Mouse (Mus musculus): ENCODE results near the gene Rgl2. TPM values are rescaled to one million over a fixed set of nuclear protein-coding genes. Genes with fewer than 3 reads are reported as not detected.
"Not testable (repeated sequence)": the region's sequence is repeated elsewhere in the genome, so short reads cannot be mapped to it uniquely, and the experiment has no call there.

The Rgl2 gene
- polyA plus RNA-seq, 1 experiment from 2014 or later: 52.3 TPM

DNA sequence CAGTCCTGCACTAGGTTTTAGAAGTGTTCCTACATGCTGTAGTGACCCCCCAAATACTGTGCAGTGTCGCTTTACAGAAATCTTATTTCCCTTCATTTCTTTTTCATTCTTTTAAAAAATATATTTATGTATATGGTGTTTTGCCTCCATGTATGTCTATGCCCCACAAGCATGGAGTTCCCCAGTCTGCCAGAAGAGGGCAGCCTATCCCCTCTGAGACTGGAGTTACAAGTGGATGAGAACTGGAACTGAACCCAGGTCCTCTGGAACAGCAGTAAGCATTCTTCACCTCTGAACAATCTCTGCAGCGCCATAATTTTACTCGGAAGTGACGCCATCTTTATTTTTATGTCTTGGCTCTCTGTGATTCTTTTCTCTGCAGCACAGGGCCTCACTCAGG is 40.1 kb downstream of the Rgl2 start:
- no peak overlapping the region for H3K9ac ChIP-seq (replicated peaks; ENCODE audit: low read depth, low read length)
- no peak overlapping the region for H3K4me2 ChIP-seq (ENCODE audit: low read length)
- H3K36me3 ChIP-seq (ENCODE audit: control insufficient read depth, insufficient read depth): peaks cover 3% of the 10 kb centered on the region; the same call in 1 of the 2 replicates
- 75% methylated on average over 4 of the region's 4 CpGs for WGBS
- H3K9me3 ChIP-seq (ENCODE audit: control insufficient read depth, low read length): no peaks in the 10 kb centered on the region
- H3K4me3 ChIP-seq (replicated peaks; ENCODE audit: low read length): no peak overlapping the region
- H3K4me1 ChIP-seq (replicated peaks; ENCODE audit: control insufficient read depth, insufficient read depth, low read length): no peaks in the 10 kb centered on the region
- no peak for ATAC-seq
- 0 out of 2 replicates have a peak, but pooled peaks cover 5% of the 10 kb centered on the region for H3K27me3 ChIP-seq (replicated peaks; ENCODE audit: control insufficient read depth, insufficient read depth, low read length)
- no peak overlapping the region for H3K27ac ChIP-seq (ENCODE audit: low read length)

GRCm38 (mm10) chr17:33972691-33973090 is 43.3 kb downstream of the Rgl2 start:
- H3K9me3 ChIP-seq (ENCODE audit: control insufficient read depth, low read length): no peaks in the 10 kb centered on the region
- 15% methylated on average over 1 of the region's 1 CpGs for WGBS
- no peak overlapping the region for H3K4me3 ChIP-seq (replicated peaks; ENCODE audit: low read length)
- H3K36me3 ChIP-seq (ENCODE audit: control insufficient read depth, insufficient read depth): no peaks in the 10 kb centered on the region
- H3K4me2 ChIP-seq (ENCODE audit: low read length): no peak overlapping the region
- H3K9ac ChIP-seq (replicated peaks; ENCODE audit: low read depth, low read length): no peak overlapping the region
- H3K27me3 ChIP-seq (replicated peaks; ENCODE audit: control insufficient read depth, insufficient read depth, low read length): peaks cover 21% of the 10 kb centered on the region
- no peak for ATAC-seq
- no peaks in the 10 kb centered on the region for H3K4me1 ChIP-seq (replicated peaks; ENCODE audit: control insufficient read depth, insufficient read depth, low read length)
- H3K27ac ChIP-seq (ENCODE audit: low read length): no peak overlapping the region

GRCm38 (mm10) chr17:33973572-33973971 is 44.2 kb downstream of the Rgl2 start:
- Histone ChIP-seq H3K36me3 (ENCODE audit: control insufficient read depth, insufficient read depth) (no peaks in the 10 kb centered on the region), H3K4me1 (replicated peaks; ENCODE audit: control insufficient read depth, insufficient read depth, low read length) (peaks cover 7% of the 10 kb centered on the region; the same call in 1 of the 2 replicates), H3K4me3 (replicated peaks; ENCODE audit: low read length) (no peak overlapping the region), H3K27me3 (replicated peaks; ENCODE audit: control insufficient read depth, insufficient read depth, low read length) (peaks cover 29% of the 10 kb centered on the region), H3K9ac (replicated peaks; ENCODE audit: low read depth, low read length) (no peak overlapping the region), H3K9me3 (ENCODE audit: control insufficient read depth, low read length) (no peaks in the 10 kb centered on the region), H3K27ac (ENCODE audit: low read length) (no peak overlapping the region), H3K4me2 (ENCODE audit: low read length) (no peak overlapping the region)
- WGBS: 62% methylated on average over 3 of the region's 3 CpGs
- no peak for ATAC-seq

DNA sequence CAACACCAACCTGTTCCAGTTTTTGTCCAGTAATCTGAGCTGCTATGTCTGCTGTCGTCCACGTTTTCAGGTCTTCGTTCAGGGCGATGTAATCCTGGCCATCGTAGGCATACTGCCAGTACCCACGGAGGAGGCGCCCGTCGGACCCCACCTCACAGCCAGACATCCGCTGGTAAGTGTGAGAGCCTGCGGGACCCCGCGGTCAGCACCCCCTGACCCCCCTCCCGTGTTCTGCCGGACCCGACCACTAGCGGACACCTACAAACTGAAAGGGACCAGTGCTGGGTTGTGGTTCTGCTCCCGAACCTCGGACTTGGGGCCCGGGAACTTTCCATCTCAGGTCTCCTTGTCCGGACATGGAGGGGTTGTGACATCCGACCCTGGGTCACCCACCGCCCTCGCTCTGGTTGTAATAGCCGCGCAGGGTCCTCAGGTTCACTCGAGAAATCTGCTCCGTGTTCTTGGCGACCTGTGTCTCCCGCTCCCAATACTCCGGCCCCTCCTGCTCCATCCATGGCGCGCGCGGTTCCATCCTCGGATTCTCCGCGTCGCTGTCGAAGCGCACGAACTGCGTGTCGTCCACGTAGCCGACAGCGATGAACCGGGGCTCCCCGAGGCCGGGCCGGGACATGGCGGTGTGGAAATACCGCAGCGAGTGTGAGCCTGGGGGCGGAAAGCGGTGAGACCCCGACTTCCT is 48.7 kb downstream of the Rgl2 start:
- Histone ChIP-seq H3K27me3 (replicated peaks; ENCODE audit: control insufficient read depth, insufficient read depth, low read length) (peaks cover 47% of the 10 kb centered on the region), H3K9ac (replicated peaks; ENCODE audit: low read depth, low read length) (peak overlapping the region; percentile 52), H3K4me3 (replicated peaks; ENCODE audit: low read length) (peak overlapping the region; percentile 40), H3K36me3 (ENCODE audit: control insufficient read depth, insufficient read depth) (no peaks in the 10 kb centered on the region), H3K4me1 (replicated peaks; ENCODE audit: control insufficient read depth, insufficient read depth, low read length) (peaks cover 19% of the 10 kb centered on the region), H3K4me2 (ENCODE audit: low read length) (peak overlapping the region; percentile 56), H3K27ac (ENCODE audit: low read length) (no peak overlapping the region), H3K9me3 (ENCODE audit: control insufficient read depth, low read length) (no peaks in the 10 kb centered on the region)
- WGBS: 3% methylated on average over 57 of the region's 57 CpGs
- ATAC-seq: no peak

GRCm38 (mm10) chr17:33978631-33979031 is 49.3 kb downstream of the Rgl2 start:
- H3K4me1 ChIP-seq (replicated peaks; ENCODE audit: control insufficient read depth, insufficient read depth, low read length): peaks cover 19% of the 10 kb centered on the region
- H3K27me3 ChIP-seq (replicated peaks; ENCODE audit: control insufficient read depth, insufficient read depth, low read length): peaks cover 47% of the 10 kb centered on the region
- ATAC-seq: no peak
- H3K4me3 ChIP-seq (replicated peaks; ENCODE audit: low read length): peak overlapping the region; percentile 40
- WGBS: under 1% methylated on average over 17 of the region's 17 CpGs
- peak overlapping the region; percentile 52 for H3K9ac ChIP-seq (replicated peaks; ENCODE audit: low read depth, low read length)
- H3K36me3 ChIP-seq (ENCODE audit: control insufficient read depth, insufficient read depth): no peaks in the 10 kb centered on the region
- no peak overlapping the region for H3K27ac ChIP-seq (ENCODE audit: low read length)
- no peaks in the 10 kb centered on the region for H3K9me3 ChIP-seq (ENCODE audit: control insufficient read depth, low read length)
- peak overlapping the region; percentile 56 for H3K4me2 ChIP-seq (ENCODE audit: low read length)

DNA sequence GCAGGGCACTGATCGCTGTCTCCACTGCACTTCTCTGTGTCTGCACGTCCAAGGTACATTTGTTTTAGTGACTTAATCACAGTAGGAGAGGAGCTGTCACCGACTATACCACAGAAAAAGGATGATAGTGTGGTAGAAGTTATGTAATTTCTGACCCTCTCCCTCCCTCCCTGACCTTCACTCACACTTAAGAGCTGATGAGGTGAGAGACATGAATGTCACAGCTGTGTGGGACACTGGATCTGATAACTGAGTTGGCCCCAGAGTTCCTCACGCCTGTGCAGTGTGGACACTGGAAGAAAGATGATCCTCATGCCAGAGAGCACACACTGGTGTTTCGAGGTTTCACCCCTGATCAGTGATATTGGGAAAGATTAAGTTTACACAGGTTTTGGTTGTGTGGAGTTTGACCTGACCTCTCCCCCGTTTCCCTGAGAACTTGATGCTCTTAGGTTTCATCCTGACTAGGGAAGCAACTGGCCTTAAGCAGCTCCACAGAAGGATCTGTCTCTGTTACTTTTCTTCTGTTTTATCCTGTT is 50.2 kb downstream of the Rgl2 start:
- Histone ChIP-seq H3K4me1 (replicated peaks; ENCODE audit: control insufficient read depth, insufficient read depth, low read length) (peaks cover 19% of the 10 kb centered on the region), H3K4me2 (ENCODE audit: low read length) (no peak overlapping the region), H3K27me3 (replicated peaks; ENCODE audit: control insufficient read depth, insufficient read depth, low read length) (peaks cover 42% of the 10 kb centered on the region), H3K9me3 (ENCODE audit: control insufficient read depth, low read length) (no peaks in the 10 kb centered on the region), H3K4me3 (replicated peaks; ENCODE audit: low read length) (no peak overlapping the region), H3K9ac (replicated peaks; ENCODE audit: low read depth, low read length) (no peak overlapping the region), H3K27ac (ENCODE audit: low read length) (no peak overlapping the region), H3K36me3 (ENCODE audit: control insufficient read depth, insufficient read depth) (no peaks in the 10 kb centered on the region)
- 79% methylated on average over 6 of the region's 6 CpGs for whole genome bisulfite sequencing
- no peak for ATAC-seq

DNA sequence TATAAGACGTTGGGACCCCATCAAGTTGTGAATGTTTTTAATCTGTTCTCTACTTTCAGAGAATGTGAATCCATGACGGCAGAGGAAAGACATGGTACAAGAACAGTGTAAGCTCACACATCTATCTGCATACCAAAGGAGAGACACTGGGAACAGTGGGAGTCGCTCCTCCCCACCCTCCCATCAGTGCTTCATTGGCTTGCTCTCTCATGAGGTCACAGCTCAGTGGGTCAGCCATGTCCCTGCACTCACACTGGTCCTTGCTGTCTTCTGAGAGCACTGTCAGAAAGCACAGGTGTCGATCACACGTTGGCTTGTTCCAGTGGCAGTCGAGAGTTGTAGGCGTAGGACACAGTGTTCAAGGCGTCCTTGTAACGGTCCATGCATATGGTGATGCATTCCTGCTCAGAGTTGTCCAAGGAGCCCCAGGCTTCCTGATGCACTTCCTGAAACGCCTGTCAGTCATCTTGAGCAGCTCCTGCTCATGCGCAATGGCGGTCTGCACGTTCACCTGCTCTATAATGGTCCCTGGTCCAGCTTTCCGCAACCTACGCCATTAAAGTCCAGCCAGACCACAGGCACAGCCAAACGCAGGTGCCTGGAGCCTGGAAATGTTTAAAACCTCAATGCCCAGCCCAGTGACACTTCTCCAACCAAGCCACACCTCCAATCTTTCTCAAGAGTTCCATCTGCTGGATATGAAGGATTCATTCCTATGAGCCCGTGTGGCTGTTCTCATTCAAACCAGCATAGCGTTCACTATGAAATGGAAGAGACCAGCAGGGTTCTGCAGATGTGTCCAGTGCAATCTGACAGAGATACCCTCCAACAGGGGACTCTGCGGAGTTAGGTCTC is 51.1 kb downstream of the Rgl2 start:
- peak overlapping the region; percentile 39; the same call in 1 of the 2 replicates for H3K9ac ChIP-seq (replicated peaks; ENCODE audit: low read depth, low read length)
- 81% methylated on average over 19 of the region's 19 CpGs for WGBS
- H3K4me3 ChIP-seq (replicated peaks; ENCODE audit: low read length): peak overlapping the region; percentile 0; the same call in 1 of the 2 replicates
- ATAC-seq: peak; percentile 3; the same call in 1 of the 2 replicates
- H3K27me3 ChIP-seq (replicated peaks; ENCODE audit: control insufficient read depth, insufficient read depth, low read length): peaks cover 39% of the 10 kb centered on the region
- no peaks in the 10 kb centered on the region for H3K36me3 ChIP-seq (ENCODE audit: control insufficient read depth, insufficient read depth)
- peak overlapping the region; percentile 35; the same call in 1 of the 2 replicates for H3K4me2 ChIP-seq (ENCODE audit: low read length)
- peaks cover 19% of the 10 kb centered on the region for H3K4me1 ChIP-seq (replicated peaks; ENCODE audit: control insufficient read depth, insufficient read depth, low read length)
- peak overlapping the region; percentile 34 for H3K27ac ChIP-seq (ENCODE audit: low read length)
- no peaks in the 10 kb centered on the region for H3K9me3 ChIP-seq (ENCODE audit: control insufficient read depth, low read length)

- H3K4me1 ChIP-seq (replicated peaks; ENCODE audit: control insufficient read depth, insufficient read depth, low read length): peaks cover 19% of the 10 kb centered on the region
Measured at GRCm38 (mm10) chr17:33981192-33981909, 52.0 kb downstream of the Rgl2 start.

More at GRCm38 (mm10) chr17:33981192-33981909, 52.0 kb downstream of the Rgl2 start:
- H3K9me3 ChIP-seq (ENCODE audit: control insufficient read depth, low read length); H3K36me3 ChIP-seq (ENCODE audit: control insufficient read depth, insufficient read depth): not testable (repeated sequence)
- Histone ChIP-seq H3K4me3 (replicated peaks; ENCODE audit: low read length) (peak overlapping the region; percentile 49), H3K4me2 (ENCODE audit: low read length) (peak overlapping the region; percentile 51), H3K27me3 (replicated peaks; ENCODE audit: control insufficient read depth, insufficient read depth, low read length) (peaks cover 37% of the 10 kb centered on the region), H3K9ac (replicated peaks; ENCODE audit: low read depth, low read length) (peak overlapping the region; percentile 60), H3K27ac (ENCODE audit: low read length) (peak overlapping the region; percentile 91)
- under 1% methylated on average over 27 of the region's 27 CpGs for WGBS
- ATAC-seq: peak; percentile 96

Data from forebrain, embryonic 16.5 days (tissue).